Mouse (Mus musculus) kidney, embryonic 14.5 days (tissue): ENCODE data around the gene Insr. TPM values are rescaled to one million over a fixed set of nuclear protein-coding genes. Genes with fewer than 3 reads are reported as not detected.
"Not testable (repeated sequence)": the region's sequence is repeated elsewhere in the genome, so short reads cannot be mapped to it uniquely, and the experiment has no call there.

Experiments used
- ATAC-seq: fragments of 200-750 bp; cut with Nextera tagmentation; 2 replicates; pipeline ENCODE4 v1.8.0; 2017; ENCODE audit warnings: moderate number of reproducible peaks, mild to moderate bottlenecking, moderate TSS enrichment, moderate library complexity; ENCODE audit not compliant: low FRiP score, low TSS enrichment
- H3K27ac ChIP-seq: fragments of 300-500 bp; sonication (generic); 2 replicates; pipeline ENCODE4 v1.5.1; 2014; ENCODE audit warnings: low read depth, mild to moderate bottlenecking, low read length, moderate library complexity, mixed read lengths
- H3K27me3 ChIP-seq: fragments of 300-500 bp; sonication (generic); 2 replicates; pipeline ENCODE4 v1.6.1; 2014; ENCODE audit warnings: mild to moderate bottlenecking, low read length; ENCODE audit not compliant: control insufficient read depth, insufficient read depth
- H3K36me3 ChIP-seq: fragments of 300-500 bp; sonication (generic); 2 replicates; pipeline ENCODE4 v1.6.1; 2014; ENCODE audit warnings: low read length, mixed read lengths; ENCODE audit not compliant: control insufficient read depth, insufficient read depth
- H3K4me1 ChIP-seq: fragments of 300-500 bp; sonication (generic); 2 replicates; pipeline ENCODE4 v1.6.1; 2014; ENCODE audit warnings: low read length, mixed read lengths; ENCODE audit not compliant: control insufficient read depth, insufficient read depth
- H3K4me2 ChIP-seq: fragments of 300-500 bp; sonication (generic); replicated peaks from 2 replicates; pipeline ENCODE4 v1.6.1; 2014; ENCODE audit warnings: low read depth, mild to moderate bottlenecking, low read length
- H3K4me3 ChIP-seq: fragments of 300-500 bp; sonication (generic); 2 replicates; pipeline ENCODE4 v1.5.1; 2014; ENCODE audit warnings: mild to moderate bottlenecking, low read length
- H3K9ac ChIP-seq: fragments of 300-500 bp; sonication (generic); 2 replicates; pipeline ENCODE4 v1.6.1; 2014; ENCODE audit warnings: low read depth, mild to moderate bottlenecking, low read length, moderate library complexity
- H3K9me3 ChIP-seq: fragments of 300-500 bp; sonication (generic); 2 replicates; pipeline ENCODE4 v1.6.1; 2016; ENCODE audit warnings: low read length; ENCODE audit not compliant: control insufficient read depth
- WGBS: fragments of 180-500 bp; shearing (Covaris S2); extraction: QIAGEN DNeasy Blood & Tissue Kit; methylation state at CpG from one replicate; pipeline ENCODE4 v1.1.7; 2014; 5-methylcytosine and 5-hydroxymethylcytosine counted together
- polyA plus RNA-seq: library from polyadenylated mRNA; unstranded; fragments of >200 nt; fragmentation: Nextera tagmentation; extraction: Ambion mirVana; gene quantifications from 2 replicates; pipeline ENCODE4 v1.2.1, GENCODE M21; 2014

Insr gene
- polyA plus RNA-seq, result 33.2 and 40.2 TPM in 2 replicates

DNA sequence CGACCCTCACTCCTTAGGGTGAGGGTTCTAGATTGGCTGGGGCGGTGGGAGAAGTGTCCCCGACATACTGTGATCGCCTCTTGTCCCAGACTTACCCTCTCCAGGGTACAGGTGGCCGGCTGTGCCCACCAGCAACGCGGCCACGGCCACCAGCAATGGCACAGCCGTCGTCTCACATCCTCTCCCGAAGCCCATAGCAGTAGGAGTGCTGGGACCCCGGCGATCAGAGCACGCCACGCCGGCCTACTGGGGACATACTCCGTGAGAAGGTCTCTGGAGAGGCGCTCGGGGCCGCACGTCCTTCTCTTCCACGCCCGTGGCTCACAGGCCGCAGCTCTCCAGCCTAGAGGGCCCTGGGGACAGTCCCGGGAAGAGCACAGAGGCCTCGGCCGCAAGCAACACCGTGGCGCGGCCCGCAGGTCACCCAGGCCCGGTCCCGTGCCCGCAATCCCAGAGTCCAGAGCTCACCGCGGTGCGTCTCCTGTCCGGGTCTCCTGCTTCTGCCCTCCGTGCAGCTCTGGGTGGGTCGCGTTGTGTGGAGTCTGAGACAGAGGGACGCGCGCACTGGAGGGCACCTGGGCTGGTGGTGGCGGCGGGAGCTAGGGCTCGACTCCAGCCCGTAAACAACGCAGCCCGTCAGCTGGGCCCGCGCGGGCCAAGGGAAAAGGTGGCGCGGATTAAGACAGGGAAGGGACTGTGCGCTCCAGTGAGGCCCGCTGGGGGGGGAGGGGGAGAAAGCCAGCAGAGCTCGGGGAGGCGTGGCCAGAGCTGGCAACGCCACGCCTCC lies at the start of gene Insr:
Gene Insr, minus strand, starts transcription at position 684 of the 787 bp plus-strand sequence.
- 0% methylated on average over 56 of the region's 61 CpGs for WGBS
- Histone ChIP-seq H3K4me2 (peak within 1 kb of the TSS; percentile 56), H3K36me3 (no peaks in the 10 kb centered on the region), H3K27me3 (no peaks in the 10 kb centered on the region), H3K27ac (peak within 1 kb of the TSS; percentile 65; the same call in 1 of the 2 replicates), H3K4me3 (peak within 1 kb of the TSS; percentile 68), H3K9ac (peak within 1 kb of the TSS; percentile 91), H3K9me3 (no peaks in the 10 kb centered on the region), H3K4me1 (peaks cover 7% of the 10 kb centered on the region; the same call in 1 of the 2 replicates)
- ATAC-seq, result peak; percentile 97

GRCm38 (mm10) chr8:3327538-3328245 lies 48.3 kb upstream of the Insr start:
- 74% methylated on average over 8 of the region's 8 CpGs for WGBS

GRCm38 (mm10) chr8:3327056-3327455 lies 47.6 kb upstream of the Insr start:
- Histone ChIP-seq H3K9me3 (no peaks in the 10 kb centered on the region), H3K9ac (no peak overlapping the region), H3K4me2 (no peak overlapping the region), H3K27ac (no peak overlapping the region), H3K27me3 (no peaks in the 10 kb centered on the region), H3K4me1 (no peaks in the 10 kb centered on the region), H3K36me3 (no peaks in the 10 kb centered on the region), H3K4me3 (no peak overlapping the region)
- ATAC-seq, result no peak
- WGBS, result 80% methylated on average over 1 of the region's 1 CpGs

More at GRCm38 (mm10) chr8:3327538-3328245, 48.3 kb upstream of the Insr start:
- no peak overlapping the region for H3K9ac ChIP-seq
- H3K36me3 ChIP-seq, result no peaks in the 10 kb centered on the region
- H3K27ac ChIP-seq, result no peak overlapping the region
- no peaks in the 10 kb centered on the region for H3K27me3 ChIP-seq
- no peaks in the 10 kb centered on the region for H3K4me1 ChIP-seq
- H3K4me3 ChIP-seq, result no peak overlapping the region
- no peak for ATAC-seq
- H3K9me3 ChIP-seq, result no peaks in the 10 kb centered on the region
- no peak overlapping the region for H3K4me2 ChIP-seq

GRCm38 (mm10) chr8:3324253-3324652 lies 44.8 kb upstream of the Insr start:
- 93% methylated on average over 2 of the region's 2 CpGs for WGBS
- Histone ChIP-seq H3K4me1 (no peaks in the 10 kb centered on the region), H3K36me3 (no peaks in the 10 kb centered on the region), H3K27ac (no peak overlapping the region), H3K27me3 (no peaks in the 10 kb centered on the region), H3K4me2 (no peak overlapping the region), H3K9ac (no peak overlapping the region), H3K9me3 (no peaks in the 10 kb centered on the region), H3K4me3 (no peak overlapping the region)
- ATAC-seq, result no peak

DNA sequence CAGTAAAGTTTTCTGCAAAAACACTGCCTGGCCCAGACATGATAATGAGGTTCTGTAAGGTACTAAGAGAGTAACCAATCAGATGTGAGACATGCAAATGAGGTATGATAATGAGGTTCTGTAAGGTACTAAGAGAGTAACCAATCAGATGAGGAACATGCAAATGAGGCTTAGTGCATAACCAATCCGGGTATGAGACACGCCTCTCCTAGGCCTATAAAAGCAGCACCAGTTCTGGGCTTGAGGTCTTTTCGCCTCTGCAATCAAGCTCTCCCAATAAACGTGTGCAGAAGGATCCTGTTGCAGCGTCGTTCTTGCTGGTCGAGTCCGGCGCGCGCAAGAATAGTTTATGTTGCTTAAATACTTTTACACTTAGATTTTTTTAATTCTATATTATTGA lies 39.9 kb upstream of the Insr start:
- not testable (repeated sequence) for H3K9ac ChIP-seq, H3K4me3 ChIP-seq, ATAC-seq, H3K4me2 ChIP-seq, H3K9me3 ChIP-seq, H3K27me3 ChIP-seq, H3K4me1 ChIP-seq, H3K27ac ChIP-seq, H3K36me3 ChIP-seq
- 94% methylated on average over 8 of the region's 11 CpGs for WGBS

DNA sequence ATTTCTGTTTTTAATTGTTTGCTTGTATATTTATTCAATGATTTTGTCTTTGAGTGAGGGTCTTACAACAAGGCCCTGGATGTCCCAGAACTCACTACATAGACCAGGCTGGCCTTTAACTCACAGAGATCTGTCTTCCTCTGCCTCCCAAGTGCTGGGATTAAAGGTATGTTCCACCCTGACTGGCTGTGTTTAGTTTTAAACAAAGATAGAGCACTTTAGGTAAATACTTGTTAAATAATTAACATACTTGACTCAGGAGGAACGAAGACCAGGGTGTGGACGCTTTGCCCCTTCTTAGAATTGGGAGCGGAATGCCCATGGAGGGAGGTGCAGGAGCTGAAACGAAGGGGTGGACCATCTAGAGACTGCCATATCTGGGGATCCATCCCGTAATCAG lies 37.2 kb upstream of the Insr start:
- WGBS, result 86% methylated on average over 5 of the region's 5 CpGs
- Histone ChIP-seq H3K27ac (no peak overlapping the region), H3K4me2 (no peak overlapping the region), H3K27me3 (no peaks in the 10 kb centered on the region), H3K4me1 (no peaks in the 10 kb centered on the region), H3K9ac (no peak overlapping the region), H3K4me3 (no peak overlapping the region), H3K36me3 (no peaks in the 10 kb centered on the region), H3K9me3 (no peaks in the 10 kb centered on the region)
- ATAC-seq, result no peak

- no peaks in the 10 kb centered on the region for H3K4me1 ChIP-seq
- no peaks in the 10 kb centered on the region for H3K9me3 ChIP-seq
- WGBS, result 84% methylated on average over 2 of the region's 2 CpGs
- ATAC-seq, result no peak
- H3K9ac ChIP-seq, result no peak overlapping the region
- no peaks in the 10 kb centered on the region for H3K36me3 ChIP-seq
- no peak overlapping the region for H3K4me2 ChIP-seq
- H3K27ac ChIP-seq, result no peak overlapping the region
- H3K4me3 ChIP-seq, result no peak overlapping the region
- no peaks in the 10 kb centered on the region for H3K27me3 ChIP-seq
Observed at GRCm38 (mm10) chr8:3314345-3314744, 34.9 kb upstream of the Insr start.

DNA sequence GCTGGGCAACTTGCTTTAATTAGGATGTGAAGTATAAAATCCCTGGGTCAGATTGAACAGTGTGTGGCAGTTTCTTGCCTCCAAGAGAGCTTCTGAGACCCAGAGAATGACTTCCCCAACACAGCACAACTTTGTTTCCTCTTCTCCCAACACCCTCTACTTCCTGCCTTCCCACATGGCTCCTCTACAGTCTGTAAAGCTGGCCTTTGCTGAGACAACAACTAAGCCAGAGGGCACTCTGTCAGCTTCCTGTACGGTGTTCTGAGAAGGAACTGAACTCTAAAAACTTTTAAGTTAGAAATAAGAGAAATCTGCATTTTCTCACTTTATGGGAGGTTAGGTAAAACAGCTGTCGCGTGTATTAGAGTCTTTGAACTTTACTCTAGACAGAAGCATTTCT lies 34.4 kb upstream of the Insr start:
- no peak for ATAC-seq
- no peak overlapping the region for H3K4me3 ChIP-seq
- H3K4me1 ChIP-seq, result no peaks in the 10 kb centered on the region
- H3K9me3 ChIP-seq, result no peaks in the 10 kb centered on the region
- H3K9ac ChIP-seq, result no peak overlapping the region
- no peak overlapping the region for H3K27ac ChIP-seq
- no peaks in the 10 kb centered on the region for H3K27me3 ChIP-seq
- WGBS, result 64% methylated on average over 3 of the region's 3 CpGs
- H3K4me2 ChIP-seq, result no peak overlapping the region
- H3K36me3 ChIP-seq, result no peaks in the 10 kb centered on the region

GRCm38 (mm10) chr8:3313417-3313816 lies 34.0 kb upstream of the Insr start:
- H3K4me2 ChIP-seq, H3K27ac ChIP-seq, ATAC-seq, H3K36me3 ChIP-seq, H3K9me3 ChIP-seq, H3K4me1 ChIP-seq, H3K4me3 ChIP-seq, H3K9ac ChIP-seq, H3K27me3 ChIP-seq: not testable (repeated sequence)
- WGBS, result 85% methylated on average over 1 of the region's 1 CpGs
